Mouse (Mus musculus) layer of hippocampus, postnatal 25 days (tissue): ENCODE data around the gene Ctdspl. TPM values are rescaled to one million over a fixed set of nuclear protein-coding genes. Genes with fewer than 3 reads are reported as not detected.

Experiments
- DNase-seq, 2 experiments: peaks; one replicate each; pipeline ENCODE4 v3.0.0; 2022; ENCODE audit warnings: mixed read lengths in 2 of 2, low spot score in 1 of 2; ENCODE audit errors: extremely low spot score in 1 of 2
- microRNA-seq, 2 experiments: library from miRNA; unstranded; fragments of <30 nt; microRNA quantifications; one replicate each; pipeline ENCODE4 v1.2.0; 2021
- total RNA-seq, 2 experiments: library from RNA; stranded (reverse); gene quantifications; 2 replicates each; pipeline ENCODE4 v1.2.3; 2021

Ctdspl gene
- total RNA-seq, 2 experiments from 2014 or later: 23.7 to 24.4 TPM

DNA sequence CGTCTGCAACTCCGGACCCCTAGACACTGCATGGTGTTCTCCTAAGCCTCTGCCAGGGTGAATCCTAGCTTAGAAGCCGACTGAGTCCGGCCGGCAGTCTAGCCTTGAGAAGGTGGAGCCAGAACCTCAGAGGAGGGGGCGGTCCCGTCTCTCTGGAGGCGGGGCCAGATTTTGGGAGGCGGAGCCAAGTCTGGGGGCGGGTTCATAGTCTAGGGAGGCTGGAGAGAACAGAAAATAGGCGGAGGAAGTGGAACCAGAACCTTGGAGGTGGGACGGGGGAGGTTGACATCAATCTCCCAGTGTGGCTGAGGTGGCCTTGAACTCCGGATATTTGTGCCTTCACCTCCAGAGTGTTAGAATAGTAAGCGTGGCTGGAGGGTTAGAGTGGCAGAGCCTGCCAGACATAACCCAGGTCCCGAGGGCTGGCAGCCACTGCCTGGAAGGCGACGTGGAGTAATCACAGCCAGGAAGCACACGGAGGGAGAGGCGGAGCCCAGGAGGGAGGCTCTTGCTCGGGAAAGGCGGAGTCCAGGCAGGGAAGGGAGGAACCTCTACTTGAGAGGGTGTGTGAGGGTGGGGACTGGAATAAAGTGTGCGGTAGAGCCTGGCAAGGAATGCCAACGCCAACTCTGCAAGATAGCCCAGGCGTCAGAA is 162.0 kb downstream of the Ctdspl start:
- peak; percentile 47 to 61 for DNase-seq

- no peak for DNase-seq
These were observed 163.2 kb downstream of the Ctdspl start for GRCm38 (mm10) chr9:119089437-119089836.

- DNase-seq: no peak
These were observed 164.2 kb downstream of the Ctdspl start for GRCm38 (mm10) chr9:119090462-119090861.

DNA sequence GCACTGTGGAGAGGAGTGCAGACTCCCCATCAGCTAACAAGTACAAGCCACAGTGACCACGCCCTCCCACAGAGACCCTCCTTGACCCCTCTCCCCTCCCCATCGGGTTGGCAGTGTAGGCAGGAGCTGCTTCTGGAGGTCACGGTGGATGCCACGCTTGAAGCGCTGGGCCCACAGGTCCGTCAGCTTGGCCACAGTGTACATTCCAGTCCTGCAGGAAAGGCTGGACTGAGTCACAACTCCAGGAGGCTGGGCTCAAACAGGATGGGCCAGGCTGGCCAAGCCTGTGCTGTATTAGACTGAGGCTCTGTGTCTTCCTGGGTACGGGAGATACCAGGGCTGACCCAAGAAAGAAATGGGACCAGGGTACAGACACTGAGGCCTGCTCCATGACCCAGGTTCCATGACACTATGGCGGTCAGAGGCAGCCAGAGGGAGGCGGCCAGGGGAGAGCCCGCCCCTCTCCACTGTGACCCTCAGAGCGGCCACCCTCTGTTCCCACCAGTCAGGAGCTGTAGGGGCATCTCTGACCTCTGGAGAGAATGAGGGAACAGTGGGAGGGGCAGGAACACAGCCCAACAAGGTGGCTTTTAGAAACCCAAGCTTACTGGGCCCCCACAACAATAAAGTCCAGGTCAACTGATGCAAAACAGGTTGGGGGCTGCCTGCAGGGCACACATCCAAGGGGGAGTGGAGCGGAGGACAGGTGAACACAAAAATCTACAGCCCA is 165.5 kb downstream of the Ctdspl start:
- no peak for DNase-seq

- DNase-seq: no peak
These were observed 166.5 kb downstream of the Ctdspl start for GRCm38 (mm10) chr9:119092473-119093418.

Small RNA genes within 50 kb of the gene (microRNA-seq; reads per million reads assigned to microRNA genes)
- 6.6 to 11.4 reads per million in 2 experiments for gene Mir26a-1

Other genes starting within 250 kb of the Ctdspl start
- gene Vill, start 126.3 kb downstream of the Ctdspl start, total RNA-seq: 1 to 10 TPM; 1.0 to 1.1 TPM
- 10 to 100 TPM in 1 of 2 experiments, 1 to 10 TPM in 1; 7.8 to 11.4 TPM for gene Plcd1, start 167.0 kb downstream of the Ctdspl start, total RNA-seq
- gene Dlec1, start 176.0 kb downstream of the Ctdspl start, total RNA-seq: 1 to 10 TPM; 2.1 to 2.4 TPM
- 1 to 10 TPM; 1.4 to 1.5 TPM for gene Acaa1b, start 230.6 kb downstream of the Ctdspl start, total RNA-seq
- not detected for gene Gm47289, start 232.7 kb downstream of the Ctdspl start, total RNA-seq